Mouse (Mus musculus): ENCODE measurements at regions not wholly inside any gene's neighbourhood (a gene's known extent, or its start where the extent isn't known, plus 50 kb on each side); places are given as distances from the start of the nearest gene placed in this dataset.
"Not testable (repeated sequence)": the region's sequence is repeated elsewhere in the genome, so short reads cannot be mapped to it uniquely, and the experiment has no call there.

DNA sequence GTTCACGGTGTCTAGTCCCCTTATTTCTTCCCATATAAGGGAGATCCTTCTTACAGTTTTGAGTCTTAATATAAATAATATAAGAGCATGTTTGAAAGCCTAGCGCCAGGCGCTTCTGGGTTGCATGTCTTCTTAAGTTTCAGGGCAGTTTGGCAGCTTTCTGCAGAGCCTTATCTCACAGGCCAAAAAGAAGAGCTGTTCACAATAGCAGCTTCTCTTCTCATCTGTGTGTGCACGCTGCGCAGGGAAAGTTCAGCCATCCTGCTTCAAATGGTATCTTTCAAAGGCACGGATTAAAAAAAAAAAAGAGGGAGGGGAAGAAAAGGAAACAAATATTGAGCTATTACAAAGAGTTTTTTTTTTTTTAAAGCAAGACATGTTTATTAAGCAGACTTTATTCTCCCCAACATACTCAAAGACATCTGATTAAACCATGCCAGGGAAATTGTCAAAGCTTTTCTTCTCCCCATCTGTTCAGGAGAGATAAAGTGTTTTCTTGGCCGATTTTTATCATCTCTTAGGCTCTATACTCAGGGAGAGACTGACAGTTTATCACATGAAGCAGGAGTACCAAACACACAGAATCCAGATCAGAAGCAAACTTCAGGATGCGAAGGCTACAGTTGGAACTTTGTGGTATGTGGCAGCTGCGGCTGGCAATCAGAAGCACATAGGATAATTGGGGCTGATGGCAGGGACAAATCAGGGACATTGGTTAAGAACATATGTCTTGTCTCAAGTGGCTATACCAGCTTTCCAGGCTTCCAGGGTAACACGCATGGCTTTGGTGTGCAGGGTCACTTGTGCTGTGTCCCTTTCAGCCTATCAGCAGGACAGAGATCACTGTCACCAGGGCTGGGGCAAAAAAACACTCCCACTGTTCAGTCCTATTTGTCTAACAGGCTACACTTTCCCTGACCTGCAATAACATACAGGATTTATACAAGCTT, 206.9 kb upstream of the Pfkp start:
- ATAC-seq (ENCODE audit: low TSS enrichment) = no peak

- no peak for ATAC-seq (ENCODE audit: low TSS enrichment)
These were observed 188.9 kb upstream of the Pfkp start for GRCm38 (mm10) chr13:6837446-6837845.

GRCm38 (mm10) chr13:6837075-6837422, 188.5 kb upstream of the Pfkp start:
- ATAC-seq (ENCODE audit: low TSS enrichment) = no peak

DNA sequence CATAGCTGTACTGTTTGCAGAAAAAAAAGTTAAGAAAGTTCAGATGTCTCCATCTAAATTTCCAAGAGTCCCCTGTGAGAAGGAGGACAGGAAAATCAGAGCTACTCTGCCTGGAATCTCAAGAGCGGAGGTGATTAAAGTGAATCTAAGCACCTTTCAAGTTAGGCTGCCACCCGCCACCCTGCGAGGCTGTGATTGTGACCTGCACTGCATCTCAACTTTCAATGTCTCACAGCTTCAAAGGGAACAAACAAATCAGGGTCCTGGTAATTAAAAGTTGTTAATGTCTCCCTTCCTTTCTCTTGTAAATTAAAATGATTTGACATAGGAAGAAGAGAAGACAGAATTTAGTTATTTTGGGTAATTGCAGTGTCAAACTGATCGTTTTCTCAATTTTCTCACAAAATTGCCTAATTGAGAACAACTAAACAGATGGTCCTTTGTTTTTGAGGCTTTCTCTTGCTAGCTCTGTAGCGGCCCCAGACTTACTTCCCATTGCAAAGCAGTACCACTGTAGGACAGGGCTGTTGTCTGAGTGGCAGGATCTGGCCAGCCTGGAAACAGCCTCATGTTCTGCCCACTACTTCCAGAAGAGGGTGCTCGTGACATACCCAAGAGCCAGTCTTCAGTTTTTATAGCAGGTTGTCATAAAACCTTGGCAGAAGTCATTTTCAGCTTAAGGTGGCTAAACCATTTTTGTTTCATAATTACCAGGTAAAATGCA, 187.9 kb upstream of the Pfkp start:
- peak; percentile 96 for ATAC-seq (ENCODE audit: low TSS enrichment)

DNA sequence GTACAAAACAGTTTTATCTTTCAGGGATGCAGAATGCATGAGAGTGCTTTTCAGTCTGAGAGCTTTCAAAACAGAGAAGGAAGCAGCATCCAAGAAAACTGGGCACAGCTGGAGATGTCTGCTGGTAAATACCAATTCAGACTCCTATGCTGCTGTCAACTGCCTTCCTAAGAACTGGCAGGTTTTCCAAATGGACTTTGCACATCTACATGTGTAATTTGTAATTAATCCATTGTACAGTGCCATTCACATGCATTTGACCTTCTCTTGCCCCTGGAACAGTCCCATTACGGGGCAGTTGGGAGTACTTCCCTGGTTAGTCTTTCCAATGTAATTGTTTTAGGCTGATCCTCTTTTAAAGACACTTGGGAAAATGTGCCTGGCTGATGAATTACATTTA, 181.3 kb upstream of the Pfkp start:
- no peak for ATAC-seq (ENCODE audit: low TSS enrichment)

DNA sequence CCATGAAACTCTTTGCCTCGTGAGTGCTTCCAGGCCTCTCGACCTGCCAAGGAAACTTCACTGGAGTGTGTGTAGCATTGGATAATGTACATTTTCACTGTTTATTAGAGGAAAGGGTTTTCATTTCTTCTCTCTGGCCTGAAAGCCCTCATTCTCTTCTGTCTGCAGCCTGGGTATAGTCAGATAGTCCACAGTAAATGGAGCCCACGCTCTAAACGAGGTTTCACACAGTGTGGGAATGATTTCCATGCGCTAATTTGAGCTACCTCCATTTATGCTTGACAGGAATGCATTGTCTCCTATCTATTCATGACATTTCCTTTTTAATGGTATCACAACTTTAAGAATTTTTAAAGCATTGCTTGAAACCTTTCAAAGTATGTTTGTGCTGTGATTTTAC, 180.8 kb upstream of the Pfkp start:
- no peak for ATAC-seq (ENCODE audit: low TSS enrichment)

GRCm38 (mm10) chr13:6828601-6829330, 180.2 kb upstream of the Pfkp start:
- not testable (repeated sequence) for ATAC-seq (ENCODE audit: low TSS enrichment)

GRCm38 (mm10) chr13:6802243-6803157, 153.9 kb upstream of the Pfkp start:
- ATAC-seq (ENCODE audit: low TSS enrichment) = no peak

DNA sequence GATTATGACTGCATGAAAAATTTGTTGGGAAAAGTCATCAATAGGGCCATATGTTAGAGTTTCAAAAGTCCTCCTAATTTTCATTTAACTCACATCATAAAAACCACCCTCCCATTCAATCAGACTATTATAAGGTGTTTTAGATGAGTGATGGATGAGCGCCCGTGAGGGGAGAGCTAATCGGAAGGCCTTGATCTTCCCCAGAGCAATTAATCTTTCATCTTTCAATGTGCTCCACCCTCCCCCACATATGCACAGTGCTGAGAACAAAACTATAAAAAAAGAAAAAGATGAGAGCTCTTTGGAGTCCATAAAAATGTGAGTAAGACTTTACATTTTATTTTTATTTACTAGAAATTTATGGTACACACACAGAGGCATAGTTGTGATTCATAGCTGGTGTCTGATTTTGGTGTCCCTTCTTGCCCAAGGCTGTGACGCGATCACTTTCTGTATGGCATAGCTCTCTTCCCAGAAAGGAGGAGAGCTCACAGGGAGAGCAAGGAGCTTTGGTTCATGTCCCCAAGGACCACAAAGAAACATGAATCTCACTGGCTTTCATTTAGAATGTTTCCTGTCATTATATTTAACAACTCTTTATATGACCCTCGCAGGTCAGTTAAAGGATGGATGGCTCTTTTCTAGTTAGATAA, 119.5 kb upstream of the Pfkp start:
- ATAC-seq (ENCODE audit: low TSS enrichment) = no peak

DNA sequence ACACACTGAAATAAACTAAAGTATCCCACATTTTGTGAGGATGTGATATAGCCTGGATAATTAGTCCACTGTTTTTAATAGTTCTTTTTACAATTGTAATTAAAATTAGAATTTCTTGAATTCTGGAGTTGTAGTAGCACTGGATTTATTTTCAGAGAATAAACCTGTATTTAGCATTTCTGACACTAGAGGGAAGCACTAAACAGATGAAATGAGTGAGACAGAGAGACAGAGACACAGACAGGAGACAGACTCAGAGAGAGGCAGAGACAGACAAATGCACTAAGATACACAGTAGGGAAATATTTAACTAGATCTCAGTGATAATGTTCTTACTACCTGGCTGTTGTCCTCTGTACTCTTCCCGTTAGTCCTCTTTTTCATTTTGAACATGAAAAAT, 108.6 kb upstream of the Pfkp start:
- ATAC-seq (ENCODE audit: low TSS enrichment) = peak; percentile 82

GRCm38 (mm10) chr13:6751599-6751998, 103.0 kb upstream of the Pfkp start:
- ATAC-seq (ENCODE audit: low TSS enrichment) = no peak

DNA sequence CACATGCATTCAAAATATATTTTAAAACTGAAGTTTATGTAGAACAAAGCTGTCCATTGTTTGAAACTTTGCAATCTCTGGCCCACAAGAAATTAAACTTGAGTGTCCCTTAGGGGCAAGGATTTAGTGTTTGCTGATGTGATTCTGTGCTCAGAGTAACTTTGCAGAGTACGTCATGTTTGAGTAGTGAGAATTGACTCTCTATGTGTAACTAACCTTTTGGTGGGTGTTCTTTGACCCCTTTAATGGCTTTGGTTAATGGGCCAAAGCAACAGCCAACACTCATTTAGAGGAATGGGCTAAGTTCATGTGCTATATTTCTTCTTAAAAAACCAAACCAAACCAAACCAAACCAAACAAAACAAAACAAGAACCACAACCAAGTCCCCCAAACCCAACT, 102.6 kb upstream of the Pfkp start:
- ATAC-seq (ENCODE audit: low TSS enrichment) = no peak

- no peak for ATAC-seq (ENCODE audit: low TSS enrichment)
These were observed 93.3 kb upstream of the Pfkp start for GRCm38 (mm10) chr13:6741916-6742315.

DNA sequence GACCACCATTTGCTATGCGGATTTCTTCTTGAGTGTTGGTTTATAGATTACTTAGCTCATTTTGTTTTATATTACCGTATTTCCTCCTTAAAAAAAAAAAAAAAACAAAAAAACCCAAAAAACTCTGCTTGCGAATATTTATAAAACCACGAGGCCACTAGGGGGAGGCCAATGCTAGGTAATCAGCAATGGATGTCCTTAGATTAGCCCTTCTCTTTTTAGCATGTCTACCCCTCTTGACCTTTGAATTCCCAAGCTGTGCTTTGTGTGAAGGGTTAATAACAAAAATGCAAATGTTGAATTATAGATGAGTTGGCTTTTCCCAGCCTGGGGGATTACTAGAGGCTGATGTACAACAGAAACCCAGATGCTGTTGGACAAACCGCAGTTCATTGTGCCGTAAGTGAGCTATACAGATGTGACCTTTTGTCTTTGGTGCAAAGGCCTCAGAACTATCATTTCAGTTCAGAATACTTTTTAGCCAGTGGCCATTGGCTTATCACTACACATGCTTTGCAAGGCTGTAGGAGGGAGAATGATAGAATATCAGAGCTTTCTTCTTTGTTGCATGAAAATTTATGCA, 88.5 kb upstream of the Pfkp start:
- ATAC-seq (ENCODE audit: low TSS enrichment) = no peak
